Mouse (Mus musculus) hindbrain, embryonic 10.5 days (tissue): ENCODE measurements at regions not wholly inside any gene's neighbourhood (a gene's known extent, or its start where the extent isn't known, plus 50 kb on each side); places are given as distances from the start of the nearest gene placed in this dataset.

Experiments used
- DNase-seq: peaks from one replicate; pipeline ENCODE4 v3.0.0-alpha.2; 2017; ENCODE audit warnings: low spot score
- H3K27ac ChIP-seq: fragments of 300-500 bp; sonication (generic); 2 replicates; pipeline ENCODE4 v1.5.1; 2016; ENCODE audit warnings: mild to moderate bottlenecking, moderate library complexity
- H3K27me3 ChIP-seq: fragments of 300-500 bp; sonication (generic); 2 replicates; pipeline ENCODE4 v1.6.1; 2016; ENCODE audit warnings: mild to moderate bottlenecking; ENCODE audit not compliant: poor library complexity, insufficient read depth, severe bottlenecking
- H3K36me3 ChIP-seq: fragments of 300-500 bp; sonication (generic); 2 replicates; pipeline ENCODE4 v1.6.1; 2016; ENCODE audit warnings: mild to moderate bottlenecking, moderate library complexity
- H3K4me1 ChIP-seq: fragments of 300-500 bp; sonication (generic); replicated peaks from 2 replicates; pipeline ENCODE4 v1.6.1; 2016; ENCODE audit warnings: mild to moderate bottlenecking
- H3K4me3 ChIP-seq: fragments of 300-500 bp; sonication (generic); 2 replicates; pipeline ENCODE4 v1.5.1; 2016; ENCODE audit warnings: mild to moderate bottlenecking, moderate library complexity
- H3K9me3 ChIP-seq: fragments of 300-500 bp; sonication (generic); 2 replicates; pipeline ENCODE4 v1.6.1; 2016; ENCODE audit warnings: mild to moderate bottlenecking, moderate library complexity
- WGBS: fragments of 180-500 bp; shearing (Covaris S2); methylation state at CpG from one replicate; pipeline ENCODE4 v1.1.7; 2016; 5-methylcytosine and 5-hydroxymethylcytosine counted together

DNA sequence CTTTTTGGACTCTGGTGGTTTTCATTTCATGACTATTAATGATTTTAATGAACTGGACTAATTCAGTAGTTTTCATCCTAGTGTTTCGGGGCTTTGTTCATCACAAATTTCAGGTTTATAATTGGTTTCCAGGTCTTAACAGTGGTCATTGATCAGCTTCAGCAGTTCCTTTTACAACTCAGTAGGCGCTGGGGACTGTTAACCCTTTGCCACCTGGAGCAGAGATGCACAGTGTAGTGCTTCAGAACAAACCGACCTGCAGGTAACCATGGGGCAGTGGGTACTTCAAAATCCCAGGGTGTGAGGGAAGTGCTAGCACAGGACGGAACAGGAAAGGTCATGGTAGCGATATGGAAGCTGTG, 180.1 kb upstream of the Mpped2 start:
- no peak for DNase-seq
- H3K27ac ChIP-seq = no peak overlapping the region
- WGBS = 44% methylated on average over 5 of the region's 5 CpGs

DNA sequence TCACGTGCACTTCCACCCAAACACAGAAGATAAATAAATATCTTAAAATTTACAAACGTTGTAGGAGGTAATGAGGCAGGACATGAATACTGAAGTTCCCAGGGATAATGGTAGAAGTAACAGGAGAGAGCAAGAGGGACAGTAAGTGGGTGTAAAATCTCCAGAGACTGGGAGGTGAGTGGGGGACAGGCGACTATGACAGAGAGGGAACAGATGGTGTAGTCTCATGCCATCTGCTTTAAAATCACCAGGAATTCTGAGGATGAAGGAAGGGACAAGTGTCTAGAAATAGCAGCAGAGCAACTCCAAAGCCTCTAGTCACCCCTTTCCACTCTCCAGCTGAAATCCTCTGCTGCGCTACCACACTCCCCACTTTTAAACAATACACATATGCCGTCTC, 175.8 kb upstream of the Mpped2 start:
- H3K4me1 ChIP-seq = peaks cover 11% of the 10 kb centered on the region; the same call in 1 of the 2 replicates
- H3K27me3 ChIP-seq = no peaks in the 10 kb centered on the region
- DNase-seq = no peak
- 0 out of 2 replicates have a peak, but pooled peaks cover 3% of the 10 kb centered on the region for H3K9me3 ChIP-seq
- no peak overlapping the region for H3K27ac ChIP-seq
- H3K4me3 ChIP-seq = no peak overlapping the region
- WGBS = 75% methylated on average over 5 of the region's 5 CpGs
- H3K36me3 ChIP-seq = no peaks in the 10 kb centered on the region

More for the DNA sequence above, 180.1 kb upstream of the Mpped2 start:
- H3K4me1 ChIP-seq = peaks cover 11% of the 10 kb centered on the region; the same call in 1 of the 2 replicates
- no peaks in the 10 kb centered on the region for H3K9me3 ChIP-seq
- H3K36me3 ChIP-seq = no peaks in the 10 kb centered on the region
- no peak overlapping the region for H3K4me3 ChIP-seq
- no peaks in the 10 kb centered on the region for H3K27me3 ChIP-seq

DNA sequence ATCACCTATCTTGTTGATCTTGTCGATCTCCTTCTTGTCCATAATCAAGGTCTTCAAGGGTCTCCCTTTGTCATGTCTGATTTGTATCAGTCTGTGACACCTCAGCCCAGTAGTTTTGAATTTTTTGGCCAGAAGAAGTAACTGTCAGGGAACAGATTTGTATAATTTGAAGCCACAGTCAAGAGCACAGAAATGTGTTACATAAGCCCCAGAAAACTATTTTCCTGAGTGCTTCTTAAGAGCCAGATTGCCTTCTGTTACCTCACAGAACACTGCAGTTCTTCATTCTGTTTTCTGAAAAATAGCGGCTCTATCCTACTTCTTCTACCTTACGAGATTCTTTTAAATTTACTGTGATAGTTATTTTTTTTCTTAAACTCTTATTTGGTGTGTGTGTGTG, 170.1 kb upstream of the Mpped2 start:
- 91% methylated on average over 3 of the region's 3 CpGs for WGBS
- DNase-seq = no peak
- Histone ChIP-seq H3K27ac (no peak overlapping the region), H3K9me3 (0 out of 2 replicates have a peak, but pooled peaks cover 3% of the 10 kb centered on the region), H3K4me3 (no peak overlapping the region), H3K36me3 (no peaks in the 10 kb centered on the region), H3K27me3 (no peaks in the 10 kb centered on the region), H3K4me1 (peaks cover 5% of the 10 kb centered on the region)

DNA sequence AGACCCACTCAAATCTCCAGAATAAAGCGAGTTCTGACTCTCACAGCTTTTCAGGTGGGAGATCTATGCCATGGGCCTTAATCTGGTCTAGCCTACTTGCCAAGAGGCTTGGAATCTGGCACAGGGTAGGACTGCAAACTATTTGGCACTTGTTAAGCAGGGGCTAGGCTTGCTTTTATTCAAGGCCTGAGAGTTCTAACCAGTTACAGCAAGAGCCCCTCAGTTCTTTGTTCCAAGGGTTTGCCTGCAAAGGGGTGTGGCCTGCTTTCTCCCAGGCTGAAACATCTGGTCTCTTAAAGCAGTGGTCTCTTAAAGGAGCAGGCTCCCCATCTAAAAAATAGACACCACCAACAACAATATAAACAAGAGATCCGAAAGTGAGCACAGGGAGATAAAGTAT, 166.1 kb upstream of the Mpped2 start:
- H3K36me3 ChIP-seq = no peaks in the 10 kb centered on the region
- peak; percentile 43 for DNase-seq
- 56% methylated on average over 2 of the region's 2 CpGs for WGBS
- H3K4me3 ChIP-seq = no peak overlapping the region
- H3K9me3 ChIP-seq = no peaks in the 10 kb centered on the region
- no peaks in the 10 kb centered on the region for H3K27me3 ChIP-seq
- peak overlapping the region; percentile 85 for H3K27ac ChIP-seq
- peaks cover 5% of the 10 kb centered on the region for H3K4me1 ChIP-seq

- Histone ChIP-seq H3K36me3 (no peaks in the 10 kb centered on the region), H3K4me3 (no peak overlapping the region), H3K27ac (no peak overlapping the region), H3K4me1 (peaks cover 5% of the 10 kb centered on the region), H3K27me3 (no peaks in the 10 kb centered on the region), H3K9me3 (no peaks in the 10 kb centered on the region)
- 77% methylated on average over 5 of the region's 5 CpGs for WGBS
- DNase-seq = no peak
These were observed 163.8 kb upstream of the Mpped2 start for GRCm38 (mm10) chr2:106529247-106529646.

- Histone ChIP-seq H3K27ac (no peak overlapping the region), H3K36me3 (no peaks in the 10 kb centered on the region), H3K4me3 (no peak overlapping the region), H3K4me1 (peaks cover 5% of the 10 kb centered on the region), H3K27me3 (no peaks in the 10 kb centered on the region), H3K9me3 (no peaks in the 10 kb centered on the region)
- DNase-seq = no peak
- WGBS = 68% methylated on average over 2 of the region's 2 CpGs
These were observed 163.3 kb upstream of the Mpped2 start for GRCm38 (mm10) chr2:106529746-106530145.

GRCm38 (mm10) chr2:106538329-106538728, 154.7 kb upstream of the Mpped2 start:
- H3K4me1 ChIP-seq = peaks cover 11% of the 10 kb centered on the region; the same call in 1 of the 2 replicates
- whole genome bisulfite sequencing = 82% methylated on average over 4 of the region's 4 CpGs
- no peaks in the 10 kb centered on the region for H3K36me3 ChIP-seq
- H3K27me3 ChIP-seq = 0 out of 2 replicates have a peak, but pooled peaks cover 13% of the 10 kb centered on the region
- DNase-seq = no peak
- no peak overlapping the region for H3K4me3 ChIP-seq
- H3K9me3 ChIP-seq = no peaks in the 10 kb centered on the region
- H3K27ac ChIP-seq = no peak overlapping the region

- Histone ChIP-seq H3K27ac (no peak overlapping the region), H3K27me3 (0 out of 2 replicates have a peak, but pooled peaks cover 13% of the 10 kb centered on the region), H3K36me3 (no peaks in the 10 kb centered on the region), H3K9me3 (no peaks in the 10 kb centered on the region), H3K4me1 (peaks cover 11% of the 10 kb centered on the region; the same call in 1 of the 2 replicates), H3K4me3 (no peak overlapping the region)
- 90% methylated on average over 5 of the region's 5 CpGs for WGBS
- no peak for DNase-seq
These were observed 152.9 kb upstream of the Mpped2 start for GRCm38 (mm10) chr2:106540176-106540575.

GRCm38 (mm10) chr2:106547117-106547516, 146.0 kb upstream of the Mpped2 start:
- Histone ChIP-seq H3K4me1 (no peaks in the 10 kb centered on the region), H3K4me3 (no peak overlapping the region), H3K36me3 (no peaks in the 10 kb centered on the region), H3K9me3 (no peaks in the 10 kb centered on the region), H3K27ac (no peak overlapping the region), H3K27me3 (no peaks in the 10 kb centered on the region)
- DNase-seq = no peak
- WGBS = 80% methylated on average over 4 of the region's 4 CpGs

DNA sequence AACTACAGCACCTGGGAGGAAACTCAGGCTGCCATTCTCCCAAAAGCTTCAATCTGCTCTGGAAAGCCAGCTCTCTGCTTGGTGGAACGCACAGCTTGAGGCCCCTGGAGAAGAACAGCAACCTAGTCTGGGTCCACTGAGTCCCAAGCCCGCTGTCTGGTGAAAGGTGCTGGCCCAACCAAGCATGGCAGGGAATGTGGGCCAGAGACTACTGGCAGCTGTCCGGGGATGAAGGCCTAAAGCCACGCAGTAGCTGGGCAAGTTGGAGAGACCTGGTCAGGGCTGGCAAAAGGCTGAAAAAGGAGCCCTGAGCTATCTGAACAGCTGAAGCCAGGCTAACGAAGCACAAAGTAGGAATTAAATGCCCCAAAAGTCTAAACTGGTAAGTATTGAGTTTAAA, 139.4 kb upstream of the Mpped2 start:
- Histone ChIP-seq H3K36me3 (no peaks in the 10 kb centered on the region), H3K4me3 (no peak overlapping the region), H3K9me3 (no peaks in the 10 kb centered on the region), H3K27ac (no peak overlapping the region), H3K27me3 (no peaks in the 10 kb centered on the region), H3K4me1 (no peaks in the 10 kb centered on the region)
- 77% methylated on average over 5 of the region's 5 CpGs for WGBS
- no peak for DNase-seq

DNA sequence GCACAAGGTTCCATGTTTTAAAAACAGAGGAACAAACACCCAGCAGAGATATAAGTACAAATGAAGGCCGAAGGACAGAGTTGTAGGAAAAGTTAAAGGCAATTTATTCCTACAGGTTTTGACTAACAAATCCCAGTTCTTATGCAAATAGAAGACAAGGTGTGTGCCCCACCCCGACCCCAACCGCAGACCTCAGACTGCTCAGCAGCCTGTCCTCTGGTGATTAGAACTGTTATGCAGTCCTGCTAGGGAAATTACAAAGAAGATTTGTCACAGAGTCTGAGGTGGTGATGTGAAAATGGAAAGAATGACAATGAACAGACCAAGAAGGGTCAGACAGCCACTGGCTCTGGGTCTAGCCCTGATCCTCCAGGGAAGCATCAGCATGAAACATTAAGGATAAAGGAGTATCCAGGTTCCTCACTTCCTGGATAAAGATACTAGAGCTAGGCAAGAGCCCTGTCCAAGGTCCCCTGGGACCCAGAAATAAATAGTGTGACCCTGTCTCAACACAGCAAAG, 131.4 kb upstream of the Mpped2 start:
- H3K27me3 ChIP-seq = no peaks in the 10 kb centered on the region
- H3K27ac ChIP-seq = no peak overlapping the region
- no peak overlapping the region for H3K4me3 ChIP-seq
- no peaks in the 10 kb centered on the region for H3K36me3 ChIP-seq
- H3K4me1 ChIP-seq = no peaks in the 10 kb centered on the region
- WGBS = 65% methylated on average over 3 of the region's 3 CpGs
- DNase-seq = no peak
- no peaks in the 10 kb centered on the region for H3K9me3 ChIP-seq

- no peak overlapping the region for H3K27ac ChIP-seq
- no peaks in the 10 kb centered on the region for H3K36me3 ChIP-seq
- 97% methylated on average over 1 of the region's 1 CpGs for WGBS
- no peak overlapping the region for H3K4me3 ChIP-seq
- no peaks in the 10 kb centered on the region for H3K4me1 ChIP-seq
- no peaks in the 10 kb centered on the region for H3K27me3 ChIP-seq
- H3K9me3 ChIP-seq = no peaks in the 10 kb centered on the region
- no peak for DNase-seq
These were observed 122.8 kb upstream of the Mpped2 start for GRCm38 (mm10) chr2:106570226-106570625.

GRCm38 (mm10) chr2:106571346-106571745, 121.7 kb upstream of the Mpped2 start:
- WGBS = 88% methylated on average over 3 of the region's 3 CpGs

GRCm38 (mm10) chr2:106571913-106572312, 121.2 kb upstream of the Mpped2 start:
- H3K36me3 ChIP-seq = no peaks in the 10 kb centered on the region
- no peak for DNase-seq
- H3K4me3 ChIP-seq = no peak overlapping the region
- H3K9me3 ChIP-seq = no peaks in the 10 kb centered on the region
- H3K27ac ChIP-seq = no peak overlapping the region
- H3K27me3 ChIP-seq = no peaks in the 10 kb centered on the region
- 74% methylated on average over 2 of the region's 2 CpGs for WGBS
- peaks cover 3% of the 10 kb centered on the region; the same call in 1 of the 2 replicates for H3K4me1 ChIP-seq

More at GRCm38 (mm10) chr2:106571346-106571745, 121.7 kb upstream of the Mpped2 start:
- DNase-seq = no peak
- Histone ChIP-seq H3K4me3 (no peak overlapping the region), H3K27me3 (no peaks in the 10 kb centered on the region), H3K27ac (no peak overlapping the region), H3K9me3 (no peaks in the 10 kb centered on the region), H3K4me1 (no peaks in the 10 kb centered on the region), H3K36me3 (no peaks in the 10 kb centered on the region)
